Mouse (Mus musculus) heart, embryonic 11.5 days (tissue): ENCODE results near the gene Ehmt1. TPM values are rescaled to one million over a fixed set of nuclear protein-coding genes. Genes with fewer than 3 reads are reported as not detected.
"Not testable (repeated sequence)": the region's sequence is repeated elsewhere in the genome, so short reads cannot be mapped to it uniquely, and the experiment has no call there.

ENCODE experiments used
- ATAC-seq: fragments of 200-750 bp; cut with Nextera tagmentation; replicated peaks from 2 replicates; pipeline ENCODE4 v1.8.0; 2017; ENCODE audit warnings: moderate library complexity; ENCODE audit not compliant: insufficient number of reproducible peaks, low FRiP score, low TSS enrichment
- H3K27ac ChIP-seq: fragments of 300-500 bp; sonication (generic); 2 replicates; pipeline ENCODE4 v1.5.1; 2014; ENCODE audit warnings: mild to moderate bottlenecking, low read depth, low read length
- H3K27me3 ChIP-seq: fragments of 300-500 bp; sonication (generic); 2 replicates; pipeline ENCODE4 v1.6.1; 2014; ENCODE audit warnings: mild to moderate bottlenecking, low read length, mixed read lengths; ENCODE audit not compliant: control insufficient read depth, insufficient read depth
- H3K36me3 ChIP-seq: fragments of 300-500 bp; sonication (generic); 2 replicates; pipeline ENCODE4 v1.6.1; 2014; ENCODE audit warnings: mild to moderate bottlenecking, low read length, moderate library complexity, mixed read lengths; ENCODE audit not compliant: control insufficient read depth, insufficient read depth
- H3K4me1 ChIP-seq: fragments of 300-500 bp; sonication (generic); 2 replicates; pipeline ENCODE4 v1.6.1; 2014; ENCODE audit warnings: low read length; ENCODE audit not compliant: control insufficient read depth, insufficient read depth
- H3K4me2 ChIP-seq: fragments of 300-500 bp; sonication (generic); 2 replicates; pipeline ENCODE4 v1.6.1; 2014; ENCODE audit warnings: mild to moderate bottlenecking, moderate library complexity
- H3K4me3 ChIP-seq: fragments of 300-500 bp; sonication (generic); 2 replicates; pipeline ENCODE4 v1.5.1; 2014; ENCODE audit warnings: low read depth, low read length
- H3K9ac ChIP-seq: fragments of 300-500 bp; sonication (generic); 2 replicates; pipeline ENCODE4 v1.6.1; 2014; ENCODE audit warnings: mild to moderate bottlenecking, low read depth, low read length, moderate library complexity
- H3K9me3 ChIP-seq: fragments of 300-500 bp; sonication (generic); replicated peaks from 2 replicates; pipeline ENCODE4 v1.6.1; 2016; ENCODE audit warnings: low read length; ENCODE audit not compliant: control insufficient read depth
- WGBS: fragments of 180-500 bp; shearing (Covaris S2); extraction: QIAGEN DNeasy Blood & Tissue Kit; methylation state at CpG from one replicate; pipeline ENCODE4 v1.1.7; 2014; ENCODE audit not compliant: insufficient replicate concordance; 5-methylcytosine and 5-hydroxymethylcytosine counted together
- polyA plus RNA-seq: library from polyadenylated mRNA; unstranded; fragments of >200 nt; fragmentation: Nextera tagmentation; extraction: Ambion mirVana; gene quantifications from 2 replicates; pipeline ENCODE4 v1.2.1, GENCODE M21; 2014

Gene Ehmt1
- 51.2 and 53.8 TPM in 2 replicates for polyA plus RNA-seq

- ATAC-seq = peak; percentile 98
- Histone ChIP-seq H3K4me1 (peaks cover 12% of the 10 kb centered on the region), H3K4me2 (peak within 1 kb of the TSS; percentile 74), H3K4me3 (peak within 1 kb of the TSS; percentile 99), H3K27me3 (no peaks in the 10 kb centered on the region), H3K27ac (peak within 1 kb of the TSS; percentile 89), H3K9ac (peak within 1 kb of the TSS; percentile 98), H3K9me3 (no peaks in the 10 kb centered on the region), H3K36me3 (no peaks in the 10 kb centered on the region)
- under 1% methylated on average over 103 of the region's 112 CpGs for WGBS
Observed at GRCm38 (mm10) chr2:24918930-24919838, at the start of gene Ehmt1. Ehmt1 (minus strand) TSS chr2:24919614.

- peak; percentile 75 for ATAC-seq
Observed at GRCm38 (mm10) chr2:24962304-24963000, 43.0 kb upstream of the Ehmt1 start, which contains the start of gene Dph7. Dph7 (plus strand) TSS chr2:24962400.

GRCm38 (mm10) chr2:24960910-24961309 is 41.5 kb upstream of the Ehmt1 start:
- Histone ChIP-seq H3K36me3 (peaks cover 11% of the 10 kb centered on the region), H3K4me3 (no peak overlapping the region), H3K4me1 (peaks cover 6% of the 10 kb centered on the region; the same call in 1 of the 2 replicates), H3K9me3 (no peaks in the 10 kb centered on the region), H3K27ac (no peak overlapping the region), H3K4me2 (no peak overlapping the region), H3K27me3 (no peaks in the 10 kb centered on the region), H3K9ac (no peak overlapping the region)
- 32% methylated on average over 3 of the region's 3 CpGs for WGBS
- ATAC-seq = no peak

More at GRCm38 (mm10) chr2:24962304-24963000, 43.0 kb upstream of the Ehmt1 start, which contains the start of gene Dph7:
- Histone ChIP-seq H3K4me1 (peaks cover 6% of the 10 kb centered on the region; the same call in 1 of the 2 replicates), H3K9ac (peak within 1 kb of the TSS; percentile 89), H3K27ac (no peak within 1 kb of the TSS), H3K36me3 (peaks cover 13% of the 10 kb centered on the region), H3K9me3 (no peaks in the 10 kb centered on the region), H3K4me2 (peak within 1 kb of the TSS; percentile 71), H3K4me3 (peak within 1 kb of the TSS; percentile 74), H3K27me3 (no peaks in the 10 kb centered on the region)
- WGBS = 2% methylated on average over 28 of the region's 28 CpGs

DNA sequence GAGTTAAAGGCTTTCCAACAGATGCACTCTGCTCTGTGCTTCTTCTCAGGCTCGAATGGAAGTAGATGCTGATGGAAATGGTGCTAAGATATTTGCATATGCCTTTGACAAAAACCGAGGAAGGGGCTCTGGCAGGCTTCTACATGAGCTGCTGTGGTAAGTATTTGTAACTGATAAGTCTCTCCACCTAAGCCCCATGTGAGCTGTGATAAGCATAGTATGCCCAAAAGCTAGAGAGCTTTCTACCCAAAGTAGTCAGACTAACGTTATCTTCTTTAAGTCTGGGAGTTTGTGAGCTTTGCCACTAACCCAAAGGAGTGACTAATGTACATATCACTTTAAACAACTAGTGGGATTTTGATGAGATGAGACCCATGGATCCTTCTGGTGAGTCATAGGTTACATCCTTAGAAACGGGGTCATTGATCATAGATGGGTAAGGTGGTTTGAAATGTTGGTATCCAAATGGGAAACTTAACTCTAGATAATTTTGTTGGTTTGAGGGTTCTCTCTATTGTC is 33.2 kb upstream of the Ehmt1 start:
- Histone ChIP-seq H3K4me1 (peaks cover 6% of the 10 kb centered on the region), H3K4me2 (no peak overlapping the region), H3K4me3 (no peak overlapping the region), H3K9me3 (no peaks in the 10 kb centered on the region), H3K36me3 (peaks cover 26% of the 10 kb centered on the region), H3K27me3 (no peaks in the 10 kb centered on the region), H3K27ac (no peak overlapping the region), H3K9ac (no peak overlapping the region)
- WGBS = 71% methylated on average over 4 of the region's 4 CpGs
- ATAC-seq = no peak

DNA sequence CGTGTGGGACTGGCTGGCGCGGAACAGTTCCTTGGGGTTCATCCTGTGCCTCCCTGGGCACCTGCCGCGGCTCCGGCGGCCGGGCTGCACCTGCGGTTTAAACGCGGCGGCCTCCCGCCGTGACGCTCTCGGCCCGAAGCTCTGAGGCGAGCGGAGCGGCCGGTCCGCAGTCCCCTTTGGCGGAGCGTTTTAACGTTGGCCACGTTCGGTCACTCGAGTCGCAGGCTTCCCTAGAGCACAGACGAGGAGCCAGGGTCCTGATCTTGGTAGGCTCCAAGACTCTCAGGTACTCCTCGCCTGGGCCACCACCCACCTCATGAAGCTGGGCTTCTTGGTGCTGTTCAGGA is 30.7 kb upstream of the Ehmt1 start:
- Histone ChIP-seq H3K4me2 (peak overlapping the region; percentile 95), H3K9ac (peak overlapping the region; percentile 94), H3K27ac (no peak overlapping the region), H3K9me3 (no peaks in the 10 kb centered on the region), H3K4me3 (peak overlapping the region; percentile 98), H3K36me3 (peaks cover 23% of the 10 kb centered on the region), H3K27me3 (no peaks in the 10 kb centered on the region), H3K4me1 (peaks cover 6% of the 10 kb centered on the region)
- WGBS = under 1% methylated on average over 31 of the region's 31 CpGs
- ATAC-seq = peak; percentile 21

DNA sequence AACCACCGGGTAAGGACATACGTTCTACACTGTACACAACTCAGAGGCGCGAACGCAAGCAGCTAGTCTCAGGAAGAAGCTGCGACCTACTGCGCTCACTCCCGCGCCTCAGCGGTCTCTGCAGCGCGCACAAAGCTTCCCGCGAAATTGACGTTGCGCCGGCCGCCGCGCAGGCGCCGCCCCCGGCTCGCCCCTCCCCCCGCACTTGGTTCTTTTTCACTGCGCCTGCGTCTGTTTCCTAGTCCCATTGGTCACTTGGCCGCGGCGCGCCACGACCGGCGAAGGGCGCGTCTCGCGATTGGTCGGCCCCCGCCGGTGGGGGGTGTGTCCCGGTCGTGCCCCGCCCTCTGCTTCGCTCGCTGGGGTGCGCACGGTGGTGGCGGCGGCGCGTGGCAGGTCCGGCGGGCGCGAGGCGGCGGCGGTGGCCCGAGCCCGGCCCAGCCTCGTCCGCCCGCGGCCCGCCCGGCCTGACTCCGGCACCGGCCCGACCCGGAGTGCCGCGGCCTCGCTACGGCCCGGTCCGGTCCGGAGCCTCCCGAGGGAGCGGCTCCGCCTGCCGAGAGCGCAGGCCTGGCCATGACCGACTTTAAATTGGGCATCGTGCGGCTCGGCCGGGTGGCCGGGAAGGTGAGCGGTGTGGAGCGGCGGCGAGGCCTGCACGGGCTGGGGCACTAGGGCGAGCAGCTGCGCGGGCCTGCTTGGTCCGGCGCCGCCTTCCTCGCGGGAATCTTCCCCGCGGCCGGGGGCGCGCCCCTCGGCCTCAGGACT is 30.2 kb upstream of the Ehmt1 start, which contains the start of gene Zmynd19:
Zmynd19 (plus strand) TSS at position 372 of the 768 bp plus-strand sequence.
- H3K4me2 ChIP-seq = peak within 1 kb of the TSS; percentile 95
- H3K9ac ChIP-seq = peak within 1 kb of the TSS; percentile 94
- no peaks in the 10 kb centered on the region for H3K27me3 ChIP-seq
- H3K4me3 ChIP-seq = peak within 1 kb of the TSS; percentile 98
- H3K36me3 ChIP-seq = peaks cover 20% of the 10 kb centered on the region
- ATAC-seq = peak; percentile 99
- under 1% methylated on average over 107 of the region's 108 CpGs for WGBS
- peaks cover 6% of the 10 kb centered on the region for H3K4me1 ChIP-seq
- H3K9me3 ChIP-seq = no peaks in the 10 kb centered on the region
- H3K27ac ChIP-seq = no peak within 1 kb of the TSS

DNA sequence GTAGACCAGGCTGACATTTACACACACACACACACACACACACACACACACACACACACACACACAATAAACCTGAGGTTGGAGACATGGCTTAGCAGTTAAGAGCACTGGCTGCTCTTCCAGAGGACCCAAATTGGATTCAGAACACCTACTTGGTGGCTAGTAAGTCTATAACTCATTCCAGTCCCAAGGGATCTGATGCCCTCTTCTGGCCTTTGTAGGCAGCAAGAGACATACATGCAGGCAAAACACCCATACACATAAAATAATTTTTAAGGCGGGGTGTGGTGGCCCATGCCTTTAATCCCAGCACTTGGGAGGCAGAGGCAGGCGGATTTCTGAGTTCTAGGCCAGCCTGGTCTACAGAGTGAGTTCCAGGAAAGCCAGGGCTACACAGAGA is 24.9 kb upstream of the Ehmt1 start:
- not testable (repeated sequence) for H3K27ac ChIP-seq, H3K36me3 ChIP-seq, H3K4me1 ChIP-seq, H3K4me3 ChIP-seq, ATAC-seq, H3K9me3 ChIP-seq, H3K4me2 ChIP-seq, H3K27me3 ChIP-seq, H3K9ac ChIP-seq
- WGBS = 44% methylated on average over 2 of the region's 2 CpGs

DNA sequence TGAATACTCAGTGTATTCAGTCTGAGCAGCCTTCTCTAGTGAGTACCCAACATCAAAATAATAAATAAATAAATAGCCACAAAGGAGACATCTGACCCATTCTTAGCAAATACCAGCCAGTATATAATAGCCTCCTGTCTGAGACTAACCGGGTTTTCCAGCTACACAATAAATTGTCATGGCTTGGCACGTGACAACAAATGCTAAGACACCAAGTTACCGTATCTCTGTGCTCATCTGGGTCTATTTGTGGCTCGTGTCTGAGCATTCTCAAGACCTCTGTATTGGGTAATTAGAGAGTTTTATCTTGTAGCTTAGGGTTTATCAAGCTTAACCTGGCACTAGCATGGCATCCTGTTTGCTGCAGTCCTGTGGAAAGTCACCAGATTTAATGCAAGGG is 22.7 kb upstream of the Ehmt1 start:
- no peak overlapping the region for H3K27ac ChIP-seq
- ATAC-seq = no peak
- H3K4me3 ChIP-seq = no peak overlapping the region
- H3K4me1 ChIP-seq = no peaks in the 10 kb centered on the region
- H3K27me3 ChIP-seq = no peaks in the 10 kb centered on the region
- no peaks in the 10 kb centered on the region for H3K36me3 ChIP-seq
- WGBS = 75% methylated on average over 4 of the region's 4 CpGs
- no peaks in the 10 kb centered on the region for H3K9me3 ChIP-seq
- H3K4me2 ChIP-seq = no peak overlapping the region
- no peak overlapping the region for H3K9ac ChIP-seq
